12 mouse cellular contexts compared by ENCODE assay signal in genomic region chr1:78818630-78819526, GRCm38 (mm10). TPM values are rescaled to one million over a fixed set of nuclear protein-coding genes. Genes with fewer than 3 reads are reported as not detected.
DNase-seq lines count a peak whose midpoint lies in the region; ATAC-seq and TF ChIP-seq lines count a peak whose summit lies in the region.
"Had no signal": no experiment of that assay in that cellular context is flagged by ENCODE, and none has a peak within 500 bp of the region (broad histone marks: within the 10 kb centered on the region; RNA-seq: fewer than 3 reads in every experiment).

No protein-coding gene starts in this region.

- no peak for TF ChIP-seq POLR2A in lung, adult 2 months (IDR thresholded peaks at IDR 0.05; ENCODE audit: borderline replicate concordance, extremely low read depth, low read depth, low read length)

- H3K9me3 ChIP-seq in lung, embryonic 15.5 days: no peaks in the 10 kb centered on the region
- no peaks in the 10 kb centered on the region for H3K9me3 ChIP-seq in heart, embryonic 15.5 days (replicated peaks)

- peaks cover 38% of the 10 kb centered on the region for H3K4me1 ChIP-seq in lung, embryonic 15.5 days
- H3K4me1 ChIP-seq in lung, adult 2 months (ENCODE audit: control insufficient read depth, insufficient read depth, low read length): peaks cover 2% of the 10 kb centered on the region; the same call in 1 of the 2 replicates
- peaks cover 40% of the 10 kb centered on the region for H3K4me1 ChIP-seq in heart, embryonic 15.5 days (replicated peaks)

- H3K27ac ChIP-seq in lung, embryonic 15.5 days: peak overlapping the region; percentile 92
- H3K27ac ChIP-seq in heart, embryonic 15.5 days: peak overlapping the region; percentile 85
- H3K27ac ChIP-seq: liver, embryonic 14.5 days had no signal

- H3K4me3 ChIP-seq in lung, embryonic 15.5 days: peak overlapping the region; percentile 33; the same call in 1 of the 2 replicates
- no peak overlapping the region for H3K4me3 ChIP-seq in lung, adult 2 months (replicated peaks; ENCODE audit: extremely low read depth, low read depth, low read length)
- H3K4me3 ChIP-seq in heart, embryonic 15.5 days: no peak overlapping the region

- H3K27me3 ChIP-seq in lung, embryonic 15.5 days: no peaks in the 10 kb centered on the region
- no peaks in the 10 kb centered on the region for H3K27me3 ChIP-seq in heart, embryonic 15.5 days

- peak; percentile 39; the same call in 1 of the 2 replicates for ATAC-seq in lung, embryonic 15.5 days (ENCODE audit: borderline replicate concordance, extremely low read depth, low FRiP score, low TSS enrichment)
- ATAC-seq in heart, embryonic 15.5 days (replicated peaks; ENCODE audit: insufficient number of reproducible peaks, insufficient read depth, low FRiP score, low read depth): peak; percentile 44

- no peak for TF ChIP-seq CTCF in lung, adult 2 months (IDR thresholded peaks at IDR 0.05; ENCODE audit: insufficient read depth, low read length)

- no peaks in the 10 kb centered on the region for H3K36me3 ChIP-seq in lung, embryonic 15.5 days
- H3K36me3 ChIP-seq in heart, embryonic 15.5 days: no peaks in the 10 kb centered on the region

- peak; percentile 16 for DNase-seq in adrenal gland, postnatal 10 days
- no peak for DNase-seq in adrenal gland, adult 2 months
- no peak for DNase-seq in lung, adult 2 months
- peak; percentile 19 to 28 for DNase-seq in lung, postnatal 4 days
- no peak for DNase-seq in left cerebral cortex, adult 8-10 months (ENCODE audit: low spot score in 2 of 2)
- no peak for DNase-seq in cerebellum, postnatal 10 days
- DNase-seq: cerebellum, adult 8-10 months; thymus, postnatal 25 days had no signal

- H3K9ac ChIP-seq in lung, embryonic 15.5 days: no peak overlapping the region
- no peak overlapping the region for H3K9ac ChIP-seq in heart, embryonic 15.5 days
- H3K9ac ChIP-seq: liver, embryonic 14.5 days had no signal

- WGBS in lung, embryonic 15.5 days: 33% methylated on average over 11 of the region's 11 CpGs
- WGBS in lung, adult 2 months: 39% methylated on average over 11 of the region's 11 CpGs
- 43% methylated on average over 11 of the region's 11 CpGs for WGBS in heart, embryonic 15.5 days

- peak overlapping the region; percentile 48 for H3K4me2 ChIP-seq in lung, embryonic 15.5 days
- H3K4me2 ChIP-seq in heart, embryonic 15.5 days: peak overlapping the region; percentile 16; the same call in 1 of the 2 replicates

RNA-seq across cellular contexts. Expression of gene Kcne4, which starts 2.3 kb away (rescaled TPM):
- 1 to 10 TPM; 4.3 to 7.0 TPM for total RNA-seq in adrenal gland, postnatal 10 days (2021)
- total RNA-seq in adrenal gland, adult 2 months (2021): 1 to 10 TPM; 3.2 to 8.2 TPM
- 0.98 TPM in 2 replicates for polyA plus RNA-seq in adrenal gland, adult 2 months (2012; rRNA removed)
- polyA plus RNA-seq in lung, embryonic 15.5 days (2015; fragmentation: Nextera tagmentation; extraction: Ambion mirVana): 14.2 and 15.6 TPM in 2 replicates
- polyA plus RNA-seq in lung, adult 2 months (2012; rRNA removed): 1.7 and 1.8 TPM in 2 replicates
- 4.4 and 6.5 TPM in 2 replicates for polyA plus RNA-seq in heart, embryonic 15.5 days (2015; fragmentation: Nextera tagmentation; extraction: Ambion mirVana)
- total RNA-seq in left cerebral cortex, adult 8-10 months (2022): 1 to 10 TPM in 3 of 4 experiments, under 1 TPM in 1; 0.79 to 2.1 (median 1.2) TPM
- total RNA-seq: granulocyte monocyte progenitor cell, adult 5-6 weeks had no signal

Comparison
In these comparisons a context has a peak if more than half of its experiments do, and no peak if none do; other contexts are left out.
1. DNase-seq: peak in adrenal gland, postnatal 10 days (single experiment) and lung, postnatal 4 days (2 of 2); none in adrenal gland, adult 2 months (single experiment), lung, adult 2 months (single experiment), left cerebral cortex, adult 8-10 months (0 of 2) and cerebellum, postnatal 10 days (0 of 2).